Mouse (Mus musculus) heart, embryonic 16.5 days (tissue): ENCODE results near the gene Btn2a2. TPM values are rescaled to one million over a fixed set of nuclear protein-coding genes. Genes with fewer than 3 reads are reported as not detected.
A peak's percentile ranks its signal among the peaks of the same experiment; 100 is the strongest.

Source experiments
- ATAC-seq: fragments of 200-750 bp; cut with Nextera tagmentation; replicated peaks from 2 replicates; pipeline ENCODE4 v1.8.0; 2017; ENCODE audit warnings: moderate number of reproducible peaks; ENCODE audit not compliant: insufficient read depth, low FRiP score; ENCODE audit errors: extremely low read depth
- H3K27ac ChIP-seq: fragments of 300-500 bp; sonication (generic); 2 replicates; pipeline ENCODE4 v1.5.1; 2014; ENCODE audit warnings: mild to moderate bottlenecking, low read length, control low read depth, moderate library complexity
- H3K27me3 ChIP-seq: fragments of 300-500 bp; sonication (generic); 2 replicates; pipeline ENCODE4 v1.6.1; 2014; ENCODE audit warnings: low read length, mixed read lengths; ENCODE audit not compliant: control insufficient read depth, insufficient read depth
- H3K36me3 ChIP-seq: fragments of 300-500 bp; sonication (generic); 2 replicates; pipeline ENCODE4 v1.6.1; 2014; ENCODE audit not compliant: control insufficient read depth, insufficient read depth
- H3K4me1 ChIP-seq: fragments of 300-500 bp; sonication (generic); 2 replicates; pipeline ENCODE4 v1.6.1; 2014; ENCODE audit warnings: low read length, mixed read lengths; ENCODE audit not compliant: control insufficient read depth, insufficient read depth
- H3K4me2 ChIP-seq: fragments of 300-500 bp; sonication (generic); 2 replicates; pipeline ENCODE4 v1.6.1; 2014; ENCODE audit warnings: low read depth, mild to moderate bottlenecking, control low read depth, low read length
- H3K4me3 ChIP-seq: fragments of 300-500 bp; sonication (generic); 2 replicates; pipeline ENCODE4 v1.5.1; 2014; ENCODE audit warnings: mild to moderate bottlenecking, control low read depth, low read length
- H3K9ac ChIP-seq: fragments of 300-500 bp; sonication (generic); 2 replicates; pipeline ENCODE4 v1.6.1; 2014; ENCODE audit warnings: low read length, control low read depth
- H3K9me3 ChIP-seq: fragments of 300-500 bp; sonication (generic); replicated peaks from 2 replicates; pipeline ENCODE4 v1.6.1; 2016; ENCODE audit warnings: low read length; ENCODE audit not compliant: control insufficient read depth
- WGBS: fragments of 180-500 bp; shearing (Covaris S2); extraction: QIAGEN DNeasy Blood & Tissue Kit; methylation state at CpG from one replicate; pipeline ENCODE4 v1.1.7; 2014; 5-methylcytosine and 5-hydroxymethylcytosine counted together
- polyA plus RNA-seq: library from polyadenylated mRNA; unstranded; fragments of >200 nt; fragmentation: Nextera tagmentation; extraction: Ambion mirVana; gene quantifications from 2 replicates; pipeline ENCODE4 v1.2.1, GENCODE M21; 2015

The Btn2a2 gene
- polyA plus RNA-seq, 1 experiment from 2014 or later, result 0.34 TPM

DNA sequence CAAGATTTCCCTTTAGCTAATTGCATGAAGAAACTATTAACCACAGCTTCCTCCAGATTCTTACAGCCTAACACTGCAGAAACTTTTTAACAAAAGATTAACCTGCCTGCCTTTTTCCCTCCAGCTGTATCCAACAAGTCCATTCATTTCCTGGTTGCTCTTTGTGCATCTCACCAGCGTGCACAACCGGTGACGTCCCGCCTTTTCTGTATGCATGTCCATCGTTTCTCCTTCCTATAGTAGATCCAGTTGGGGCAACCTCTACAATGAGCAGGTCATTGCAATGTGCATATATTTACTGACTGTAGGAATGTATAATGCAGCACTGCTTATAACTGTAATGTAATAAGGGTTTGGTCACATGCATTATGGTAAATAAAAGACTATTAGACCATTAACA is 35.3 kb upstream of the Btn2a2 start:
- Histone ChIP-seq H3K4me3 (no peak overlapping the region), H3K9ac (no peak overlapping the region), H3K4me2 (no peak overlapping the region), H3K36me3 (no peaks in the 10 kb centered on the region), H3K27ac (no peak overlapping the region), H3K4me1 (peaks cover 14% of the 10 kb centered on the region), H3K27me3 (no peaks in the 10 kb centered on the region), H3K9me3 (no peaks in the 10 kb centered on the region)
- no peak for ATAC-seq
- WGBS, result 44% methylated on average over 5 of the region's 5 CpGs

DNA sequence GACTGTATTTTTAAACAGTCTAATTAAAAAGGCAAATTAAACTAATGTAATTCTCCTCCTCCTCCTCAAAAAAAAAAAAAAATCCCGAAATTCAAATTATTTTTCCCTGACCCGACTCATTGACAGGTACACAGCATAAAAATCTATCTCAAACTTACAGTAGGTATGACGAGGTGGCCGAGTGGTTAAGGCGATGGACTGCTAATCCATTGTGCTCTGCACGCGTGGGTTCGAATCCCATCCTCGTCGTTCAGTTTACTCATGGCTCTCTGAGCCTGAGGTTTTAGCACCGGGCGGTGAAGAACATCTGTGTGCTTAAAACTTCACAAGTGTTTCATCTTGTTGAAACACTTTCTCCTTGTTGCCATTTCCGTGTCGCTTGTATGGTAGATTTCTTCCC is 33.0 kb upstream of the Btn2a2 start:
- Histone ChIP-seq H3K9ac (no peak overlapping the region), H3K9me3 (no peaks in the 10 kb centered on the region), H3K27me3 (no peaks in the 10 kb centered on the region), H3K36me3 (no peaks in the 10 kb centered on the region), H3K27ac (no peak overlapping the region), H3K4me1 (peaks cover 7% of the 10 kb centered on the region; the same call in 1 of the 2 replicates), H3K4me3 (peak overlapping the region; percentile 2; the same call in 1 of the 2 replicates), H3K4me2 (peak overlapping the region; percentile 49)
- WGBS, result 1% methylated on average over 14 of the region's 14 CpGs
- no peak; the same call in 1 of the 2 replicates for ATAC-seq

DNA sequence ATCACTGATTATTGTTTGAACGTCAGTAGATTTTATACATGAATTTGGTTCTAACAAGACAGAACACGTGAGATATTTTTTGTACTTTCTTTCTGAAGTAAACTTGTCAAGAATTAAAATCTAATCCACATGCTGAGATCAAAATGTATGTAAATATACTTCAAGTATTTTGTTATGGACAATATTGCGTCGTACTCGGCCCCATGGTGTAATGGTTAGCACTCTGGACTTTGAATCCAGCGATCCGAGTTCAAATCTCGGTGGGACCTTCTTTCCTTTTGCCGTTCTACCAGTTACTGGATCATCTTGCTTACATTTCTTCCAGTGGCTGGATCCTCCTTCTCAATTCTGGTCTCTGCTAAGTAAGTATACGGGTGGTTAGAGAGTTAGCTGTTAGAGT is 30.8 kb upstream of the Btn2a2 start:
- H3K4me3 ChIP-seq, result peak overlapping the region; percentile 58
- peak overlapping the region; percentile 46; the same call in 1 of the 2 replicates for H3K9ac ChIP-seq
- under 1% methylated on average over 10 of the region's 10 CpGs for WGBS
- peak overlapping the region; percentile 72 for H3K27ac ChIP-seq
- H3K4me1 ChIP-seq, result peaks cover 5% of the 10 kb centered on the region; the same call in 1 of the 2 replicates
- H3K36me3 ChIP-seq, result no peaks in the 10 kb centered on the region
- no peaks in the 10 kb centered on the region for H3K27me3 ChIP-seq
- ATAC-seq, result peak; percentile 39; the same call in 1 of the 2 replicates
- H3K4me2 ChIP-seq, result peak overlapping the region; percentile 94
- H3K9me3 ChIP-seq, result no peaks in the 10 kb centered on the region

DNA sequence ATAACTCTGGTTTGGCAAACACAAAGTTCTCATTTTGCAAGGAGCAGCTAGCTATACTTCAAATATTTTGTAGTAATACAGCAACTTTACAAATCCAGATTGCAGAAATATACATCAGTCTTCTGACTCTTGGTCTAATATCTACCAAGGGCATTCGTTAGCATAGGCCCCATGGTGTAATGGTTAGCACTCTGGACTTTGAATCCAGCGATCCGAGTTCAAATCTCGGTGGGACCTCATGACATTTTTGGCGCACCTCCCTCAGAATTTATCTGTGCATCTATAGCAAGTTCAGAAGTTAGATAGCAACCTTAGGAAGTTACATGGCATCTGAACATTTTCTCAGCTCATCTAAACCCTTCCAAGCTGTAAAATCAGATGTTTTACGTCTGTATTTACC is 30.2 kb upstream of the Btn2a2 start:
- Histone ChIP-seq H3K9ac (peak overlapping the region; percentile 46; the same call in 1 of the 2 replicates), H3K4me1 (peaks cover 5% of the 10 kb centered on the region; the same call in 1 of the 2 replicates), H3K9me3 (no peaks in the 10 kb centered on the region), H3K27me3 (no peaks in the 10 kb centered on the region), H3K4me2 (peak overlapping the region; percentile 94), H3K27ac (peak overlapping the region; percentile 72), H3K36me3 (no peaks in the 10 kb centered on the region), H3K4me3 (peak overlapping the region; percentile 58)
- ATAC-seq, result peak; percentile 53; the same call in 1 of the 2 replicates
- WGBS, result 0% methylated on average over 6 of the region's 6 CpGs

- ATAC-seq, result no peak
- no peaks in the 10 kb centered on the region for H3K36me3 ChIP-seq
- peaks cover 5% of the 10 kb centered on the region; the same call in 1 of the 2 replicates for H3K4me1 ChIP-seq
- no peaks in the 10 kb centered on the region for H3K9me3 ChIP-seq
- peak overlapping the region; percentile 48; the same call in 1 of the 2 replicates for H3K27ac ChIP-seq
- under 1% methylated on average over 6 of the region's 6 CpGs for WGBS
- H3K4me2 ChIP-seq, result peak overlapping the region; percentile 94
- peak overlapping the region; percentile 62 for H3K9ac ChIP-seq
- no peaks in the 10 kb centered on the region for H3K27me3 ChIP-seq
- H3K4me3 ChIP-seq, result peak overlapping the region; percentile 71
Observed at GRCm38 (mm10) chr13:23518295-23518603, 29.6 kb upstream of the Btn2a2 start.

GRCm38 (mm10) chr13:23517603-23518294 is 29.1 kb upstream of the Btn2a2 start:
- Histone ChIP-seq H3K4me3 (peak overlapping the region; percentile 71), H3K9me3 (no peaks in the 10 kb centered on the region), H3K4me2 (peak overlapping the region; percentile 94), H3K4me1 (peaks cover 5% of the 10 kb centered on the region; the same call in 1 of the 2 replicates), H3K9ac (peak overlapping the region; percentile 70), H3K36me3 (no peaks in the 10 kb centered on the region), H3K27ac (peak overlapping the region; percentile 86), H3K27me3 (no peaks in the 10 kb centered on the region)
- ATAC-seq, result peak; percentile 86
- under 1% methylated on average over 27 of the region's 27 CpGs for WGBS

- Histone ChIP-seq H3K27me3 (no peaks in the 10 kb centered on the region), H3K4me1 (peaks cover 5% of the 10 kb centered on the region; the same call in 1 of the 2 replicates), H3K9ac (peak overlapping the region; percentile 70), H3K36me3 (no peaks in the 10 kb centered on the region), H3K27ac (peak overlapping the region; percentile 86), H3K4me2 (peak overlapping the region; percentile 94), H3K4me3 (peak overlapping the region; percentile 71), H3K9me3 (no peaks in the 10 kb centered on the region)
- WGBS, result under 1% methylated on average over 19 of the region's 19 CpGs
- ATAC-seq, result peak; percentile 47; the same call in 1 of the 2 replicates
Observed at GRCm38 (mm10) chr13:23516822-23517602, 28.4 kb upstream of the Btn2a2 start.

GRCm38 (mm10) chr13:23515826-23516620 is 27.4 kb upstream of the Btn2a2 start:
- Histone ChIP-seq H3K9ac (no peak overlapping the region; the same call in 1 of the 2 replicates), H3K27ac (no peak overlapping the region), H3K36me3 (no peaks in the 10 kb centered on the region), H3K4me3 (peak overlapping the region; percentile 2; the same call in 1 of the 2 replicates), H3K9me3 (no peaks in the 10 kb centered on the region), H3K27me3 (no peaks in the 10 kb centered on the region), H3K4me1 (0 out of 2 replicates have a peak, but pooled peaks cover 3% of the 10 kb centered on the region), H3K4me2 (peak overlapping the region; percentile 65)
- WGBS, result 55% methylated on average over 15 of the region's 15 CpGs
- ATAC-seq, result no peak
